Mouse (Mus musculus): Measurements from ENCODE around the gene Commd4. TPM values are rescaled to one million over a fixed set of nuclear protein-coding genes. Genes with fewer than 3 reads are reported as not detected.

The Commd4 gene
- polyA plus RNA-seq, 1 experiment from 2014 or later, result 191 TPM

DNA sequence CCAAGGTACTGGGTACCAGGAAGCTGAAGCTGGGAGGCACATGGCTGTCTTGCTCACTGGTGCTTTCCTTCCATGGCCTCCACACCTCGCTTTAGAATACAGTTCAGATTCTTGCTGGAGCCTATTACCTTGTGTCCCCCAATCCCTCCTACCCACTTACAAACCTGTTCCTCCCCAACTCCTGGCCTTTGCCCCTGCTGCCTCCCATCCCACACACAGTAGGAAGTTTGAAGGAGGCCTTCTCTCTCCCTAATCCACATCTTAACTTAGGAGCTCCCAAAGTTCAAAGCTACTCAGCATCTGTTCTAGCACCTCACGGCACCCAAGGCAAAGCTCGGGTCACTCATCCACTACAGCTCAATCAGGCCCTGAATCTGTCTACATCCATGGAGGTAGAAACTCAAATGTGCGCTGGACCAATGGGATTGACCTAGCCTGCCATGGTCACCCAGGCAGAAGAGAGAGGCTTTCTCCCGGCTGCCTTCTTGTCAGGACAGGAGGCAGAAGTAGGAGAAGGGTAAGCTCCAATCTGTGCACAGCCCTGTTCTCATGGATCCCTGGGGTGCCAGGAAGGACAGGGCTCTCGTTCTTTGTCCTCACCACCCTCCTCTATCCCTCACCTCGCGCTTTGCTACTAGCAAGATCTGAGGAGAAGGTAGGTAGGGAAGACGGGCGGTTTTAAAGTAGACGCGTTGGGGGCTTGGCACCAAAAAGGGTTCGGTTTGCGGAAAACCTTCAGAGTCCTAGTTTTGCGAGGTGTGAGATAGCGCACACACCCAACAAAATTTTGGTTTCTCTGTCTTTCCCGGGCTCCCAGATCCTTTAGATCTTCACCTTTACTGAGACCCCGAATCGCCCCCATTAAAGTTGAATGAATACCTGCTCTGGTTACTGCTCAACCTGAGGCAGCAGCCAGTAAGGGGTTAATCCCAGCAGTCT, 10.7 kb downstream of the Commd4 start:
- WGBS, result 8% methylated on average over 19 of the region's 19 CpGs
- peak overlapping the region; percentile 51 for H3K4me3 ChIP-seq (ENCODE audit: low read depth, low read length)
- peak overlapping the region; percentile 67 for H3K9ac ChIP-seq (ENCODE audit: low read length)
- peak; percentile 47 for ATAC-seq
- no peak for DNase-seq (ENCODE audit: low spot score)
- peak overlapping the region; percentile 54 for H3K4me2 ChIP-seq (ENCODE audit: low read length)
- no peaks in the 10 kb centered on the region for H3K27me3 ChIP-seq (replicated peaks; ENCODE audit: control insufficient read depth, insufficient read depth, low read length)
- no peaks in the 10 kb centered on the region for H3K9me3 ChIP-seq (replicated peaks; ENCODE audit: control insufficient read depth, low read length)
- H3K4me1 ChIP-seq (ENCODE audit: control insufficient read depth, insufficient read depth, low read length), result peaks cover 11% of the 10 kb centered on the region
- H3K36me3 ChIP-seq (ENCODE audit: control insufficient read depth, insufficient read depth, low read length), result peaks cover 14% of the 10 kb centered on the region
- H3K27ac ChIP-seq (ENCODE audit: low read depth, low read length), result peak overlapping the region; percentile 86

DNA sequence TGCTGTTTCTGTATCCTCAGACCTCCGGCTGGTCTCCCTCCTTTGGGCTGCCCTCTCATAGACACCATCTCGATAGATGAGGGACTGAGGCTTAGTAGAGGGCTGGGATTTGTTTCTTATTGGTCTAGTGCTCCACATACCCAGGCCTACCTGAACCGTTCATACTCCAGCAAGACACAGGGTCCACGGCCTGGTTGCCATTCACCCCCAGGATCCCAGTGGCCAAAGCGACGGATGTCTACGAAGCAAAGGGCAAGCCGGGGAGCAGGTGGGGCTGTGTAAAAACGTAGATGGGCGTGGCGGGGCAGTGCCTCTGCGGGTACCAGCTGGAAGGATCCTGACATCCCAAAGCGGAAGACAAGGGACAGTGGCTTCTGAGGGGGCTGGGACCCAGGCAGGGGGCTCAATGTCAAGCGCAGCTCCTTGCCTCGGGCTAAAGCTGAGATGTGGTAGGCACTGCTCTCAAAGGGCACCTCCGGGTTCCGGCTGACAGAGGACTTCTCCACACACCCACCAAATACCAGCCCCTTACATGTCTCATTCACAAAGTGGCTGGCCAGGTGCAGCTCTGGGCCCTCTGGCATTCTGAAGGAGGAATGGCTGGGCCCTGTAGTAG, 11.6 kb downstream of the Commd4 start:
- no peak for ATAC-seq
- Histone ChIP-seq H3K4me3 (ENCODE audit: low read depth, low read length) (no peak overlapping the region), H3K4me2 (ENCODE audit: low read length) (no peak overlapping the region), H3K9me3 (replicated peaks; ENCODE audit: control insufficient read depth, low read length) (no peaks in the 10 kb centered on the region), H3K27me3 (replicated peaks; ENCODE audit: control insufficient read depth, insufficient read depth, low read length) (no peaks in the 10 kb centered on the region), H3K36me3 (ENCODE audit: control insufficient read depth, insufficient read depth, low read length) (peaks cover 23% of the 10 kb centered on the region), H3K27ac (ENCODE audit: low read depth, low read length) (no peak overlapping the region), H3K9ac (ENCODE audit: low read length) (no peak overlapping the region), H3K4me1 (ENCODE audit: control insufficient read depth, insufficient read depth, low read length) (peaks cover 11% of the 10 kb centered on the region)
- DNase-seq (ENCODE audit: low spot score), result no peak
- WGBS, result 87% methylated on average over 17 of the region's 17 CpGs

DNA sequence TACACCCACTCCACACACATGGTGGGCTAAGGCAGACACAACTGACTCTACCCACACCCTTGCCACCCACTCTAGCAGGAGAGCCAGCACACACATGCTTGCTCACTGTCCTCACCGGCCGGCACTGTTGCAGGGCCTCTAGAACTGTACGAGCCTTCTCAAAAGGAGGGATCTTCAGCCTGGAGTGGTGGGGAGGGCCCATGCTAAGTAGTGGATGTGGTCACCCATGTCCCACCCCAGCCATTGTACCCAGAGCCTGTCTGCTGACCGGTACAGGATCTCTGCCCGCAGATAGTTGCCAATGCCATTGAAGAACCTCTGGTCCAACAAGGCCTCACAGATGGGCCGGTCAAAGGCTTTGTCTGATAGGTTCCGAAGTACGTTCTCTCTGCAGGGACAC, 13.3 kb downstream of the Commd4 start:
- Histone ChIP-seq H3K27ac (ENCODE audit: low read depth, low read length) (no peak overlapping the region), H3K4me1 (ENCODE audit: control insufficient read depth, insufficient read depth, low read length) (peaks cover 11% of the 10 kb centered on the region), H3K36me3 (ENCODE audit: control insufficient read depth, insufficient read depth, low read length) (peaks cover 40% of the 10 kb centered on the region), H3K9ac (ENCODE audit: low read length) (no peak overlapping the region), H3K9me3 (replicated peaks; ENCODE audit: control insufficient read depth, low read length) (no peaks in the 10 kb centered on the region), H3K27me3 (replicated peaks; ENCODE audit: control insufficient read depth, insufficient read depth, low read length) (no peaks in the 10 kb centered on the region), H3K4me3 (ENCODE audit: low read depth, low read length) (no peak overlapping the region), H3K4me2 (ENCODE audit: low read length) (no peak overlapping the region)
- DNase-seq (ENCODE audit: low spot score), result no peak
- ATAC-seq, result no peak
- WGBS, result 88% methylated on average over 8 of the region's 8 CpGs

DNA sequence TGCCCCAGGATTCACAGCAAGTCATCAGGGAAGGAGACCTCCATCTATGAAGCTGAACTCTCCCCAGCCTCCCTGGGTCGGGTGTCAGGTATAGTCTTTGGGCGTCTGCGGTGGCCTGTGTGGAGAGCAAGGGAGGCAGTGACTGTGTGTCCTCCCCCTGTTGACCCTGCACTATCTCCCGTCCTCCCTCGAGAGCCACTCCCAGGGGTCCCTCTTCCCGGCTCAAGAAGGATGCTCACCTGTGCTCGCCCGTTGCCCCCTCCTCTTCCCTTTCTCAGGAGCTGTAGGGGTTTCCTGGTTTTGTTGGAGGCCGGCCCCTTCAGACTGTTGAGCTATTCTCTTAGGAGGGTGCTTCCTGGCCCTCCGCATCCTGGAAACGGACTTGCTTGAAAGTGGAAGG, 14.9 kb downstream of the Commd4 start:
- H3K4me1 ChIP-seq (ENCODE audit: control insufficient read depth, insufficient read depth, low read length), result peaks cover 7% of the 10 kb centered on the region
- H3K36me3 ChIP-seq (ENCODE audit: control insufficient read depth, insufficient read depth, low read length), result peaks cover 53% of the 10 kb centered on the region
- 84% methylated on average over 11 of the region's 11 CpGs for WGBS
- no peaks in the 10 kb centered on the region for H3K9me3 ChIP-seq (replicated peaks; ENCODE audit: control insufficient read depth, low read length)
- H3K4me2 ChIP-seq (ENCODE audit: low read length), result no peak overlapping the region
- H3K27me3 ChIP-seq (replicated peaks; ENCODE audit: control insufficient read depth, insufficient read depth, low read length), result no peaks in the 10 kb centered on the region
- ATAC-seq (no peak), DNase-seq (ENCODE audit: low spot score) (no peak)
- H3K27ac ChIP-seq (ENCODE audit: low read depth, low read length), result no peak overlapping the region
- no peak overlapping the region for H3K4me3 ChIP-seq (ENCODE audit: low read depth, low read length)
- no peak overlapping the region for H3K9ac ChIP-seq (ENCODE audit: low read length)

DNA sequence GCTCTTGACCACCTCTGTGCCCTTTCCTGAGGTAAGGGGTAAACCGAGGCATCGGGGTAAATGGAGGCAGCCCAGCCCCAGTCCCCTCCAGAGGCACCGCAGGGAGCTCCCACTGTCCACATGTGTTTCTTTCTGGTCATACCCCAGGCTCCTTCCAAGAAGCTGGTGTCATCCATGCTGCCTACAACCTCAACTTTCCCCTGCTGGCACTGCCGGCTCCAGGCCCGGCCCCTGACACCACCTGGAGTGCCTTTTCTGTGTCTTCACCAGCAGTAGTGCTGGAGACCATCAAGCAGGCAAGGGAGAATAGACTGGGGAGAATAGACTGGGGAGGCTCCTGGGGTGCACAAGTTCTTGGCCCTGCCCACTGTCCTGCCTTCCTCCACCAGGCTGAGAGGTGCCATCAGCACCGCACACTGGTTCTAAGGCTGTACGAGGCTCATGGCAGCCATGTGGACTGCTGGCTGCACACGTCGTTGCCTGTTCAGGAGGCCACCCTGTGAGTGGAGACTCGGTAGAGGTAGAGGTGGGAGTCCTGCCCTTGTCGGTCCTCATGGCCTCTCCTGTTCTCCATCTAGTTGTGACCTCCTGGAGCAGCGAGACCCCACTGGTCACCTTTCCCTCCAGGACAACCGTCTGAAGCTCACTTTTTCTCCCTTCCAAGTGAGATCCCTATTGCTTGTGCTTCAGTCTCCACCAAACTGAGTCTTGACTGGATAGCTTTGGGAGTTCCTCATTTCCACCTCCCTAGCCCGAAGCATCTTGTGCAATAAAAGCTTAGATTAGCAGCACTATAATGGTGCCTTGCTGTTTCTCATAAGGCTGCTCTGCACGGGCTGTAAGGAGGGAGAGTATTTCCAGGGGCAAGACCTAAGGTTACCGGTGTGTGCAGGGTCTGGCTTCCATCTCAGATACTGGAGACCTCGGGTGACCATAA, 16.4 kb downstream of the Commd4 start:
- peaks cover 68% of the 10 kb centered on the region for H3K36me3 ChIP-seq (ENCODE audit: control insufficient read depth, insufficient read depth, low read length)
- H3K4me2 ChIP-seq (ENCODE audit: low read length), result no peak overlapping the region
- no peak overlapping the region for H3K9ac ChIP-seq (ENCODE audit: low read length)
- H3K27ac ChIP-seq (ENCODE audit: low read depth, low read length), result no peak overlapping the region
- H3K27me3 ChIP-seq (replicated peaks; ENCODE audit: control insufficient read depth, insufficient read depth, low read length), result no peaks in the 10 kb centered on the region
- no peaks in the 10 kb centered on the region for H3K9me3 ChIP-seq (replicated peaks; ENCODE audit: control insufficient read depth, low read length)
- H3K4me3 ChIP-seq (ENCODE audit: low read depth, low read length), result no peak overlapping the region
- DNase-seq (ENCODE audit: low spot score) (no peak), ATAC-seq (no peak)
- H3K4me1 ChIP-seq (ENCODE audit: control insufficient read depth, insufficient read depth, low read length), result no peaks in the 10 kb centered on the region
- 95% methylated on average over 17 of the region's 17 CpGs for WGBS

DNA sequence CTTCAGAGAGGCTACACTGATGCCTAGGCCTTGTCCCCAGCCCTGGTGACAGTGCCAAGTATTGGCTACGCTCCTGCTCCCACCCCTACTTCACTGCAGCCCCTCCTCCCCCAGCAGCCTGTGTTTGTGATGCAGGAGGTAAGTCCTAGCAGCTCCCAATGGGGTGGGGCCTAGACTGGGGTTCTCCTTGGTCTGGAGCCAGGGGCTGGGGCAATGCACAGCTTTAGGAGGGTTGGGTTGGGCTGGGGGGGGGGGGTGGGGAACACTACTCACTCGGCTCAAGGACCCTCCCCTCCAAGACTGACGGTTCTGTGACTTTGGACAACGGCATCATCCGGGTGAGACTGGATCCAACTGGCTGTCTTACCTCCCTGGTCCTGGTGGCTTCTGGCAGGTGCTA, 18.6 kb downstream of the Commd4 start:
- 88% methylated on average over 5 of the region's 5 CpGs for WGBS
- DNase-seq (ENCODE audit: low spot score) (no peak), ATAC-seq (no peak)
- no peaks in the 10 kb centered on the region for H3K9me3 ChIP-seq (replicated peaks; ENCODE audit: control insufficient read depth, low read length)
- no peak overlapping the region for H3K4me3 ChIP-seq (ENCODE audit: low read depth, low read length)
- H3K36me3 ChIP-seq (ENCODE audit: control insufficient read depth, insufficient read depth, low read length), result peaks cover 86% of the 10 kb centered on the region
- H3K27me3 ChIP-seq (replicated peaks; ENCODE audit: control insufficient read depth, insufficient read depth, low read length), result no peaks in the 10 kb centered on the region
- no peak overlapping the region for H3K27ac ChIP-seq (ENCODE audit: low read depth, low read length)
- H3K9ac ChIP-seq (ENCODE audit: low read length), result no peak overlapping the region
- no peak overlapping the region for H3K4me2 ChIP-seq (ENCODE audit: low read length)
- no peaks in the 10 kb centered on the region for H3K4me1 ChIP-seq (ENCODE audit: control insufficient read depth, insufficient read depth, low read length)

DNA sequence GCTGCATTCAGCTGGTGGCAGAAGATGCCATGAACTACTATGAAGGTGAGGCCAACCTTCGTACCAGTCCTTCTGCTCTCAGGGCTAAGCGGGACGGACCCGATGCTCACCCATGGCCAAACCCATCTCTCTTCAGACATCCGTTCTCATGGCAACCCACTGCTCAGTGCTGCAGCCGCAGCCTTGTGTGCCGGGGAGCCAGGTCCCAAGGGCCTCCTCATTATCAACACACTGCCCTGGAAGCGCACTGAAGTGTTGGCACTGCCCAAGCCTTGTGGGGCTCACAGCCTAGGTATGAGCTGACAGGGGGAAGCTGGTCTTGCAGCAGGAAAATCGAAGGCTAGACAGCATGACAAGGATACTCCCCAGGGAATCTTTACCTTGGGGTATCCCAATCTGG, 19.0 kb downstream of the Commd4 start:
- H3K27ac ChIP-seq (ENCODE audit: low read depth, low read length), result no peak overlapping the region
- DNase-seq (ENCODE audit: low spot score) (no peak), ATAC-seq (no peak)
- no peaks in the 10 kb centered on the region for H3K4me1 ChIP-seq (ENCODE audit: control insufficient read depth, insufficient read depth, low read length)
- peaks cover 83% of the 10 kb centered on the region for H3K36me3 ChIP-seq (ENCODE audit: control insufficient read depth, insufficient read depth, low read length)
- H3K4me2 ChIP-seq (ENCODE audit: low read length), result no peak overlapping the region
- no peaks in the 10 kb centered on the region for H3K9me3 ChIP-seq (replicated peaks; ENCODE audit: control insufficient read depth, low read length)
- H3K9ac ChIP-seq (ENCODE audit: low read length), result no peak overlapping the region
- H3K4me3 ChIP-seq (ENCODE audit: low read depth, low read length), result no peak overlapping the region
- WGBS, result 96% methylated on average over 9 of the region's 9 CpGs
- H3K27me3 ChIP-seq (replicated peaks; ENCODE audit: control insufficient read depth, insufficient read depth, low read length), result no peaks in the 10 kb centered on the region

DNA sequence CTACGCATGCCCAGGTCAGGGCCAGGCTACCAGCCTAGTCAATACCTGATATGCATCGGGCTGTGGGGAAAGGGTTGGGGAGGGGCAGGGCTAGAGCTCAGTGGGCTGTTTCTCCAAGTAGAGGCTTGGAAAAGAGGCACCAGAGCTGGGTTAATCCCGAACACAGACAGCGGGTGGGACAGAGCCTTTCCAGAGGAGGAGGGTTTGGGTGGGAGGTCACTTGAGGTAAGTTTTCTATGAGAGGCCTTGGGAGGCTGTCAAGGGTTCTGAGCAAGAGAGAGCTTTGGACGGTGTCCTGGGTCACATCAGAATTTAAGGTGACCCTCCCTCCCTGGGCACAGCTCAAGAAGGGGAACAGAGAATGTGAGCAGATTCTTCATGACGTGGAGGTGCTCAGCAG, 19.6 kb downstream of the Commd4 start:
- H3K27ac ChIP-seq (ENCODE audit: low read depth, low read length), result no peak overlapping the region
- H3K4me3 ChIP-seq (ENCODE audit: low read depth, low read length), result no peak overlapping the region
- H3K9ac ChIP-seq (ENCODE audit: low read length), result no peak overlapping the region
- ATAC-seq (no peak), DNase-seq (ENCODE audit: low spot score) (no peak)
- WGBS, result 94% methylated on average over 6 of the region's 6 CpGs
- no peaks in the 10 kb centered on the region for H3K4me1 ChIP-seq (ENCODE audit: control insufficient read depth, insufficient read depth, low read length)
- H3K27me3 ChIP-seq (replicated peaks; ENCODE audit: control insufficient read depth, insufficient read depth, low read length), result no peaks in the 10 kb centered on the region
- no peaks in the 10 kb centered on the region for H3K9me3 ChIP-seq (replicated peaks; ENCODE audit: control insufficient read depth, low read length)
- no peak overlapping the region for H3K4me2 ChIP-seq (ENCODE audit: low read length)
- H3K36me3 ChIP-seq (ENCODE audit: control insufficient read depth, insufficient read depth, low read length), result peaks cover 80% of the 10 kb centered on the region

Measured in forebrain, embryonic 14.5 days (tissue).